Mouse (Mus musculus) embryonic facial prominence, embryonic 11.5 days (tissue): ENCODE results near the gene Relb. TPM values are rescaled to one million over a fixed set of nuclear protein-coding genes. Genes with fewer than 3 reads are reported as not detected.

Experiments
- ATAC-seq: fragments of 200-750 bp; cut with Nextera tagmentation; replicated peaks from 2 replicates; pipeline ENCODE4 v1.8.0; 2017; ENCODE audit warnings: low read depth; ENCODE audit not compliant: insufficient number of reproducible peaks, low FRiP score, low TSS enrichment
- DNase-seq: peaks from one replicate; pipeline ENCODE4 v3.0.0-alpha.2; 2015; ENCODE audit warnings: low spot score
- H3K27ac ChIP-seq: fragments of 300-500 bp; sonication (generic); replicated peaks from 2 replicates; pipeline ENCODE4 v1.5.1; 2014; ENCODE audit warnings: mild to moderate bottlenecking, low read depth, low read length, control low read depth
- H3K27me3 ChIP-seq: fragments of 300-500 bp; sonication (generic); 2 replicates; pipeline ENCODE4 v1.6.1; 2014; ENCODE audit warnings: mild to moderate bottlenecking, low read length, moderate library complexity, mixed read lengths; ENCODE audit not compliant: control insufficient read depth, insufficient read depth
- H3K36me3 ChIP-seq: fragments of 300-500 bp; sonication (generic); replicated peaks from 2 replicates; pipeline ENCODE4 v1.6.1; 2014; ENCODE audit warnings: low read depth, mild to moderate bottlenecking, low read length, moderate library complexity, mixed read lengths; ENCODE audit not compliant: control insufficient read depth, insufficient read depth
- H3K4me1 ChIP-seq: fragments of 300-500 bp; sonication (generic); 2 replicates; pipeline ENCODE4 v1.6.1; 2014; ENCODE audit warnings: low read length, mixed read lengths; ENCODE audit not compliant: control insufficient read depth, insufficient read depth
- H3K4me2 ChIP-seq: fragments of 300-500 bp; sonication (generic); 2 replicates; pipeline ENCODE4 v1.6.1; 2014; ENCODE audit warnings: low read depth, mild to moderate bottlenecking, control low read depth, low read length, moderate library complexity
- H3K4me3 ChIP-seq: fragments of 300-500 bp; sonication (generic); 2 replicates; pipeline ENCODE4 v1.5.1; 2014; ENCODE audit warnings: low read depth, low read length, control low read depth
- H3K9ac ChIP-seq: fragments of 300-500 bp; sonication (generic); replicated peaks from 2 replicates; pipeline ENCODE4 v1.6.1; 2014; ENCODE audit warnings: mild to moderate bottlenecking, control low read depth, low read length
- H3K9me3 ChIP-seq: fragments of 300-500 bp; sonication (generic); replicated peaks from 2 replicates; pipeline ENCODE4 v1.6.1; 2016; ENCODE audit warnings: mild to moderate bottlenecking, low read length, inconsistent platforms, mixed read lengths; ENCODE audit not compliant: control insufficient read depth
- WGBS: fragments of 180-500 bp; shearing (Covaris S2); extraction: QIAGEN DNeasy Blood & Tissue Kit; methylation state at CpG from one replicate; pipeline ENCODE4 v1.1.7; 2014; 5-methylcytosine and 5-hydroxymethylcytosine counted together
- polyA plus RNA-seq: library from polyadenylated mRNA; unstranded; fragments of >200 nt; fragmentation: Nextera tagmentation; extraction: Ambion mirVana; gene quantifications from 2 replicates; pipeline ENCODE4 v1.2.1, GENCODE M21; 2014

Gene Relb
- polyA plus RNA-seq, 1 experiment from 2014 or later = 4.3 TPM

DNA sequence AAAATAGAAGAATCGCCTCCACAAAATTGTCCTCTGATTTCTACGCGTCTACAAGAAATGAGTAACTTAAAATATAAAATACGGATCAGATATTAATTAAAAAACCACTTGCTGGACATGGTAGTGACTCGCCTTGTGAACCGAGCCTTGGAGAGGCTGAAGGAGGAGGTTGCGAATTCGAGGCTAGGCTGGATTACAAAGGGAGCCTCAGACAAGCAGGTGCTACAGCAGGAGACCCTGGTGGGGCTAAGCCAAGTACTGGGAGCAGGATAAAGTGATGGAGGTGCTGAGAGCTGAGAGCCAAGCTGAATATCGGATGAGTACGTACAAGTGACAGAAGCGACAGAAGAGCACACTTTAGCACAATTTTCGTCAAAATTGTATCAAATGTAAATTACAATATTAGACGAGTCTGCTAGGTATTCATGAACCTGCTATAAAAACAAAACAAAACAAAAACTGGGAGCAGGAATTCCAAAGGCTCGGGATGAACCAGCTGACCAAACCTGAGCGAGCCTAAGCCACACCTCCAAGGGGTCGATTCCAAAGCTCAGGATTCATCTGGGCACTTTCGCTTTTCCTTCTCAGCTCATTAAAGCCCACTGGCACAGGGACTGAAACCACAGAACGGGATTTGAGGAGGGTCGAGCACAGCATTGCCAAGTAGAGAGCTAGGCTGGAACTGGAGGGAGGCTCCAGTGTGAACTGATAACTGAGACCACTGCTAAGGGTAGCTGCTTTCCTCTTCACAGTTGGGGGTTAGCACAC lies 66.4 kb downstream of the Relb start, which contains the start of gene Ppp1r37:
Gene Ppp1r37 (minus strand): TSS at position 434 of the 768 bp plus-strand sequence.
- ATAC-seq (no peak; the same call in 1 of the 2 replicates), DNase-seq (peak; percentile 62)
- Histone ChIP-seq H3K4me3 (peak within 1 kb of the TSS; percentile 96), H3K9me3 (no peaks in the 10 kb centered on the region), H3K4me1 (peaks cover 12% of the 10 kb centered on the region), H3K36me3 (peaks cover 8% of the 10 kb centered on the region), H3K27me3 (no peaks in the 10 kb centered on the region), H3K9ac (peak within 1 kb of the TSS; percentile 94), H3K27ac (peak within 1 kb of the TSS; percentile 78), H3K4me2 (peak within 1 kb of the TSS; percentile 87)
- WGBS = 4% methylated on average over 19 of the region's 19 CpGs

DNA sequence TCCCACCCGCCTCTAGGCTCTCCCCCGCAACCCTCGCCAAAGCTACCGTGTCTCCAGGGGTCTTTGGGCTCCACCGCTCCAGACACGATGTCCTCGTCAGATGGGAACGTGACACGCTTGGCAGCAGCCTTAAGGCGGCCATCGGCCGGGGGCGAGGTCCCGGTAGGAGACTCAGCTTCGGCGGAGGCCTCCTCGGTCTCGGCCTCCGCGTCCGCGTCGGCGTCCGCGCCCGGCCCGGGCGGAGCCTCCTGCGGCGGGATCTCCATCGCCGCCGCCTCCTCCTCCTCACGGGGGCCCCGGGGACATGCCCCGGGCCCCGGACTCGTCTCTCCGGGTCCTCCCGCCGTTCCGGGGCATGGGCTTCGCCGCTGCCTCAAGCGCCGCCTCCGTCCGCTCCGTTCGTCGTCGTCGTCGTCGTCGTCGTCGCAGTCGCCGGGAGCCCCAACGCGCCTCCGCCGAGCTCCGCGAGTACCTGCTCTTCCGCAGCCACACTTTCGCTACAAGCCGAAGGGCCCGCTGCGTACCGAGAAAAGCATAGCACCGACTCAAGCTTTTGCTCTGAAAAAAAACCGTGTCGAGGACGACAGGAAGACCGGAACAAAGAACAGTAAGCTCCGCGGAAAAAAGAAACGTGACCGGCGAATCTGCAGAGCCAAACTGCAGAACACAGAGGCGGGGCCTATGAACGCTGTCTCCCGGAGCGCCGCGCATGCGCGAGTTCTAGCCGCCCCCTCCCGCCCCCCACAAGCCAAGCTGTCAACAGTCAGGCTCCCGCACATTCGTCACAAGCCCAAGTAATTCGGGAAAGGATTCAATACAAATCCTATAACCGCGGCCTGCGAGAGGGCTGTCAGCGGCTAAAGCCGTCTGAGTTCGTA lies 67.2 kb downstream of the Relb start:
- Histone ChIP-seq H3K9me3 (no peaks in the 10 kb centered on the region), H3K36me3 (peaks cover 8% of the 10 kb centered on the region), H3K4me2 (peak overlapping the region; percentile 87), H3K27ac (peak overlapping the region; percentile 78), H3K9ac (peak overlapping the region; percentile 94), H3K27me3 (no peaks in the 10 kb centered on the region), H3K4me1 (peaks cover 12% of the 10 kb centered on the region), H3K4me3 (peak overlapping the region; percentile 96)
- ATAC-seq (peak; percentile 37; the same call in 1 of the 2 replicates), DNase-seq (peak; percentile 96)
- WGBS = under 1% methylated on average over 102 of the region's 102 CpGs

DNA sequence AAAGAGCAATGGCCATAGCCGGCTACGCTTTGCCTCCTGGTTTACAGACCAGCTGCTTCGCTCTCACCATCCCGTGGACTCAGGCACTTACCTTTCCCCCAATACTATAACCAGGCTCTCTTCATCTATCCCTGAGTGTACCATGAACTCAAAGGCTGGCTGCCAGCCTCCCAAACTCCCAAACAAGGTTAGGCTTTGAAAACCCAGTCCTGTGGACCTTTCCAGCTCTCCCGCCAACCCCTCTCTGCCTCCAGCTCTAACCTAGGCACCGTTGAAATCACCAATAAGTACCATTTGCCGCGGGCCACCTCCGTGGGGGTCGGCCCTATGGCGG lies 67.8 kb downstream of the Relb start:
- H3K27me3 ChIP-seq = no peaks in the 10 kb centered on the region
- H3K4me2 ChIP-seq = peak overlapping the region; percentile 87
- no peaks in the 10 kb centered on the region for H3K9me3 ChIP-seq
- no peak for DNase-seq
- peaks cover 8% of the 10 kb centered on the region for H3K36me3 ChIP-seq
- peaks cover 12% of the 10 kb centered on the region for H3K4me1 ChIP-seq
- ATAC-seq = no peak; the same call in 1 of the 2 replicates
- 1% methylated on average over 11 of the region's 11 CpGs for WGBS
- peak overlapping the region; percentile 94 for H3K9ac ChIP-seq
- no peak overlapping the region for H3K27ac ChIP-seq
- H3K4me3 ChIP-seq = peak overlapping the region; percentile 96

DNA sequence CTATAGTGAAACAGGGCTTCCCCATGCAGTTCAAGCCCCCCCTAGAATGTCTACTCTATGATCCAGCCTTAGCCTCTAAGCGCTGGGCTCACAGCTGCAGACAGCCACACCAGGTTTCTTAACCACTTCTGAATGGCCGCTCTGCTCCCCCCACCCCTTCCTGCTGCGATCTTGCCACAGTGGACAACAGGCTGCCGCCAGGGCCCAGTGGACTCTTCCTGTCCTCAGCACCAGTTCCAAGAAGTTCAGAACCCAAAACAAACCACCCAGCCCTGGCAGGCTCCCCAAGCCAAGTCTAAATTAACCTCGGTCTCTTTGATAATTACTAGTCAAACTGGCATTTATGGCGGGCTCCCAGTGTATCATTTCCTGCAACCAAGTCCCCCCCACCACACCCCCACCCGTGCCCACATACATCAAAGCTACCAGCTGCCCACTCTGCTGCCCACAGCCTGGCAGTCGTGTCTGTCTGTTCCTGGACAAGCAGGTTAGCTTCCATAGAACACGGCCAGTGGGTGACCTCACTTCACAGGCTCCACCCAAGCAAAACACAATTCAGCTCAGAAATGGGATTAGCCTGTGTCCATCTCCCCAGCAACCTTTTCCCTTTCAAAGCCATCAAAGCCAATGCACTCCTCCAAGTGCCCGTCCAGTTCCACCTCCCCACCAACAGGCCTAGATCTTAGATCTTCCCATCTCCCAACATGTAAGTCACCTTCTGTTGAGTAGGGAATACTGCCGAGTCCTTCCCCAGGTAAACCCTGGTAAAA lies 68.6 kb downstream of the Relb start:
- peak overlapping the region; percentile 94 for H3K9ac ChIP-seq
- ATAC-seq = no peak
- peak overlapping the region; percentile 87 for H3K4me2 ChIP-seq
- H3K4me3 ChIP-seq = peak overlapping the region; percentile 96
- no peak overlapping the region; the same call in 1 of the 2 replicates for H3K27ac ChIP-seq
- peaks cover 8% of the 10 kb centered on the region for H3K36me3 ChIP-seq
- no peak for DNase-seq
- no peaks in the 10 kb centered on the region for H3K27me3 ChIP-seq
- 29% methylated on average over 11 of the region's 11 CpGs for WGBS
- H3K4me1 ChIP-seq = peaks cover 12% of the 10 kb centered on the region
- no peaks in the 10 kb centered on the region for H3K9me3 ChIP-seq

DNA sequence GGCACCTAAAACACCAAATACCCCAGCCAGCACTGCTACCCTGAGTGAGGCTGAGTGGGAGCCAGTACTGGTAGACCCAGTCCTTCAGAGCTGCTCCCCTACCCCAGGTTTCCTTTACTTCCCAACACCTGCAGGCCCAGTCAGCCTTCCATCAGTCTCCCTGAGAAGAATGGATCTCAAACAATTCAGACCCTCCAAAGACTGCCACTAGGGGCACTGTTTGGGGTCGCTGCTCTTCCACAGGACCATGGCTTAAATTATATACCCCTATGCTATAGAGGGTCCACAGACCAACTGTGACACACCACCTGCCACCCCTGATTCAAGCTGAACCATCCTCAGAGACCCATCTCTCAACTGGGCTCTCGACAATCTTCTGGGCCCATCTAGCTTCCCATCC lies 70.3 kb downstream of the Relb start:
- H3K36me3 ChIP-seq = no peaks in the 10 kb centered on the region; the same call in 1 of the 2 replicates

DNA sequence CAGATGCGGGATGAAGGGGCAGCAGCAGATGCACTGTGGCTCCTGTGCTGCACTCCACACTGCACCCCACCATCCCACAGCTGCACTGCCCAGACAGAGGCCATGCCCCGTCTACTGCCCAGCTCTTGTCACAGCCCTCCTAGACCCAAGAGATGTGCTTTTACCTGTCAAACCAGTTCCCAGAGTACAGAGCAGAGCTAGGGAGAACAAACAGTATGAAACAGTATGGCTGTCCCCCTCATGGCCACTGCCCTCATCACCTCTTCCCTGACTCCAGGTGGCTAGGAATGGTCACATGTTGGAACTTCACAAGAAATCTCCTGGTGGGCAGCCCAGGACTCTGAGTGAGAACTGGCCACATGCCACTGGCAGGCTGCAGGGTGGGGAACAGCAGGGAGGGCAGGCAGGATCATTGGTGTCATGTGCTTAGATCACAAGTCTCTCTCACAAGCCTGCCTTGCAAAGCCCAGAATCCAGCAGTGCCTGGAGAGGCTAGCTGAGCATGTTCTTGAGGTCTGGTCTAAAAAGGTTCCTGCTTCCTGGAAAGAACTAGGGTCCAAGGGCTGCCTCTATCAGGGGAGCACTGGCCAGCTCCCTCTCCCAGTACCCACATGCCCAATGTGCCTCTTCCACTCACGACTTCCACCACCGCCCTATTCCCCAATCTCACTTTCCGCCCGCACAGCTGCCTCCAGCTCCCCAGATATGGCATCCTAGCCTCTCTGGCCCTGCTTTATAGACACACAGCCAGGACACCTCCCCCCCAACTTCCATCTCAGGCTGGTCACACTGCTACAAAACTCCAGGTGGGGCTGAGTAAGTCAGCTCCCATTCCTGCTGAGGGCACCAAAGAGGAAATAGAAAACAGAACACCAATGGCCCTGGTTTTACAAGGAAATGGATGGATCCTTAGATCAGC lies 71.0 kb downstream of the Relb start:
- no peaks in the 10 kb centered on the region for H3K27me3 ChIP-seq
- 89% methylated on average over 6 of the region's 6 CpGs for WGBS
- no peak for DNase-seq
- H3K4me3 ChIP-seq = no peak overlapping the region
- ATAC-seq = no peak
- no peak overlapping the region for H3K27ac ChIP-seq
- no peak overlapping the region for H3K9ac ChIP-seq
- no peak overlapping the region for H3K4me2 ChIP-seq
- peaks cover 12% of the 10 kb centered on the region for H3K4me1 ChIP-seq
- no peaks in the 10 kb centered on the region for H3K9me3 ChIP-seq
- H3K36me3 ChIP-seq = no peaks in the 10 kb centered on the region; the same call in 1 of the 2 replicates

More for the DNA sequence above, 70.3 kb downstream of the Relb start:
- Histone ChIP-seq H3K9me3 (no peaks in the 10 kb centered on the region), H3K27me3 (no peaks in the 10 kb centered on the region), H3K4me2 (no peak overlapping the region), H3K4me3 (no peak overlapping the region; the same call in 1 of the 2 replicates), H3K27ac (no peak overlapping the region), H3K4me1 (peaks cover 12% of the 10 kb centered on the region), H3K9ac (no peak overlapping the region)
- DNase-seq (peak; percentile 73), ATAC-seq (no peak)
- 42% methylated on average over 2 of the region's 2 CpGs for WGBS

DNA sequence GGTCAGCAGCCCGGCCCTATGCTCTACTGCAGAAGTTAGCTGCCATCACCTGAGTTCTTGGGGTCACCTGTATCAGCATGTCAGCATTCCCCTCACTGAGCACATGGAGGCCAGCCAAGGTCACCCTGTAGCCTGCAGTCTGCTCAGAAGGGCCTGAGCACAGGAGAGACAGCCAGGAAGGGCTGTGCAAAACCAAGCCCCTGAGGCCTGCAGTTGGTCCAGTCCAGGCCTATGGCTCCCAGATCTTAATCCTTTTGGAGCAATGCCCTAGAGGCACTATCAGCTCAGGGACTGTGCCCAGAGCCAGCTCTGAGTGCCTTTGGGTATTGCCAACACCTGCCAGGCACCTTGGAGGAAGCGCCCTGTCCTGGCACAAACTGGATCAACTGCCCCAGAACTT lies 72.2 kb downstream of the Relb start:
- no peaks in the 10 kb centered on the region; the same call in 1 of the 2 replicates for H3K36me3 ChIP-seq

More for the DNA sequence above, 72.2 kb downstream of the Relb start:
- DNase-seq (no peak), ATAC-seq (no peak)
- H3K27ac ChIP-seq = no peak overlapping the region
- no peaks in the 10 kb centered on the region for H3K27me3 ChIP-seq
- H3K4me3 ChIP-seq = no peak overlapping the region
- H3K9me3 ChIP-seq = no peaks in the 10 kb centered on the region
- 100% methylated on average over 2 of the region's 2 CpGs for WGBS
- H3K9ac ChIP-seq = no peak overlapping the region
- no peak overlapping the region for H3K4me2 ChIP-seq
- H3K4me1 ChIP-seq = peaks cover 12% of the 10 kb centered on the region
